Mouse (Mus musculus): ENCODE results near the gene Kcnip1. TPM values are rescaled to one million over a fixed set of nuclear protein-coding genes. Genes with fewer than 3 reads are reported as not detected.

Gene Kcnip1
- total RNA-seq, 2 experiments from 2014 or later, result not detected

- DNase-seq, result peak in 1 of 2 experiments; percentile 12
- intact Hi-C loops (cut with DNase I), result no loop called here
Observed at GRCm38 (mm10) chr11:33944067-33944785, 48.7 kb downstream of the Kcnip1 start.

- DNase-seq, result no peak
- intact Hi-C loops (cut with DNase I), result no loop called here
Observed at GRCm38 (mm10) chr11:33943565-33943964, 49.4 kb downstream of the Kcnip1 start.

- intact Hi-C loops (cut with DNase I), result loop anchor here (10.0 kb wide), 1 partner anchor 275 kb away; no protein-coding TSS in a partner anchor
- DNase-seq, result no peak
Observed at GRCm38 (mm10) chr11:33939456-33940113, 53.4 kb downstream of the Kcnip1 start.

- DNase-seq, result no peak
- intact Hi-C loops (cut with DNase I), result loop anchor here (10.0 kb wide), 1 partner anchor 276 kb away; no protein-coding TSS in a partner anchor
Observed at GRCm38 (mm10) chr11:33938561-33939274, 54.2 kb downstream of the Kcnip1 start.

- intact Hi-C loops (cut with DNase I), result loop anchor here (10.0 kb wide), 1 partner anchor 277 kb away; no protein-coding TSS in a partner anchor
- DNase-seq, result no peak
Observed at GRCm38 (mm10) chr11:33937641-33938040, 55.3 kb downstream of the Kcnip1 start.

GRCm38 (mm10) chr11:33934286-33934685 is 58.7 kb downstream of the Kcnip1 start:
- intact Hi-C loops (cut with DNase I), result loop anchor here (10.0 kb wide), 1 partner anchor 281 kb away; no protein-coding TSS in a partner anchor

GRCm38 (mm10) chr11:33932386-33933111 is 60.4 kb downstream of the Kcnip1 start:
- DNase-seq, result no peak
- intact Hi-C loops (cut with DNase I), result loop anchor here (10.0 kb wide), 1 partner anchor 282 kb away; no protein-coding TSS in a partner anchor

More at GRCm38 (mm10) chr11:33934286-33934685, 58.7 kb downstream of the Kcnip1 start:
- no peak for DNase-seq

- intact Hi-C loops (cut with DNase I), result loop anchor here (10.0 kb wide), 1 partner anchor 283 kb away; no protein-coding TSS in a partner anchor
- peak in 1 of 2 experiments; percentile 6 for DNase-seq
Observed at GRCm38 (mm10) chr11:33931836-33932385, 61.0 kb downstream of the Kcnip1 start.

- DNase-seq, result no peak
- intact Hi-C loops (cut with DNase I), result loop anchor here (10.0 kb wide), 1 partner anchor 155 kb away; no protein-coding TSS in a partner anchor
Observed at GRCm38 (mm10) chr11:33929412-33929811, 63.5 kb downstream of the Kcnip1 start.

GRCm38 (mm10) chr11:33928658-33929057 is 64.3 kb downstream of the Kcnip1 start:
- intact Hi-C loops (cut with DNase I), result loop anchor here (10.0 kb wide), 1 partner anchor 156 kb away; no protein-coding TSS in a partner anchor
- DNase-seq, result peak; percentile 11 to 62

GRCm38 (mm10) chr11:33927836-33928235 is 65.1 kb downstream of the Kcnip1 start:
- no peak for DNase-seq
- intact Hi-C loops (cut with DNase I), result loop anchor here (10.0 kb wide), 1 partner anchor 157 kb away; no protein-coding TSS in a partner anchor

GRCm38 (mm10) chr11:33927321-33927720 is 65.6 kb downstream of the Kcnip1 start:
- no peak for DNase-seq
- intact Hi-C loops (cut with DNase I), result loop anchor here (10.0 kb wide), 1 partner anchor 157 kb away; no protein-coding TSS in a partner anchor

- intact Hi-C loops (cut with DNase I), result loop anchor here (10.0 kb wide), 1 partner anchor 158 kb away; no protein-coding TSS in a partner anchor
- no peak for DNase-seq
Observed at GRCm38 (mm10) chr11:33926551-33926950, 66.4 kb downstream of the Kcnip1 start.

- DNase-seq, result no peak
- intact Hi-C loops (cut with DNase I), result loop anchor here (10.0 kb wide), 1 partner anchor 159 kb away; no protein-coding TSS in a partner anchor
Observed at GRCm38 (mm10) chr11:33925778-33926177, 67.2 kb downstream of the Kcnip1 start.

- intact Hi-C loops (cut with DNase I), result loop anchor here (10.0 kb wide), 1 partner anchor 162 kb away; no protein-coding TSS in a partner anchor
- DNase-seq, result no peak
Observed at GRCm38 (mm10) chr11:33923031-33923430, 69.9 kb downstream of the Kcnip1 start.

- intact Hi-C loops (cut with DNase I), result loop anchor here (10.0 kb wide), 1 partner anchor 163 kb away; no protein-coding TSS in a partner anchor
- no peak for DNase-seq
Observed at GRCm38 (mm10) chr11:33921451-33921850, 71.5 kb downstream of the Kcnip1 start.

- intact Hi-C loops (cut with DNase I), result loop anchor here (10.0 kb wide), 1 partner anchor 165 kb away; no protein-coding TSS in a partner anchor
- DNase-seq, result no peak
Observed at GRCm38 (mm10) chr11:33919826-33920225, 73.1 kb downstream of the Kcnip1 start.

GRCm38 (mm10) chr11:33918424-33918823 is 74.5 kb downstream of the Kcnip1 start:
- no peak for DNase-seq
- intact Hi-C loops (cut with DNase I), result no loop called here

GRCm38 (mm10) chr11:33917574-33917973 is 75.4 kb downstream of the Kcnip1 start:
- peak; percentile 69 to 82 for DNase-seq
- intact Hi-C loops (cut with DNase I), result loop anchor here (1.0 to 2.0 kb wide), 2 partner anchors 184 to 193 kb away; no protein-coding TSS in a partner anchor

Data from heart, postnatal 14 days (tissue).